Comparison of ENCODE assay signal across 8 mouse cellular contexts in the genomic region with DNA sequence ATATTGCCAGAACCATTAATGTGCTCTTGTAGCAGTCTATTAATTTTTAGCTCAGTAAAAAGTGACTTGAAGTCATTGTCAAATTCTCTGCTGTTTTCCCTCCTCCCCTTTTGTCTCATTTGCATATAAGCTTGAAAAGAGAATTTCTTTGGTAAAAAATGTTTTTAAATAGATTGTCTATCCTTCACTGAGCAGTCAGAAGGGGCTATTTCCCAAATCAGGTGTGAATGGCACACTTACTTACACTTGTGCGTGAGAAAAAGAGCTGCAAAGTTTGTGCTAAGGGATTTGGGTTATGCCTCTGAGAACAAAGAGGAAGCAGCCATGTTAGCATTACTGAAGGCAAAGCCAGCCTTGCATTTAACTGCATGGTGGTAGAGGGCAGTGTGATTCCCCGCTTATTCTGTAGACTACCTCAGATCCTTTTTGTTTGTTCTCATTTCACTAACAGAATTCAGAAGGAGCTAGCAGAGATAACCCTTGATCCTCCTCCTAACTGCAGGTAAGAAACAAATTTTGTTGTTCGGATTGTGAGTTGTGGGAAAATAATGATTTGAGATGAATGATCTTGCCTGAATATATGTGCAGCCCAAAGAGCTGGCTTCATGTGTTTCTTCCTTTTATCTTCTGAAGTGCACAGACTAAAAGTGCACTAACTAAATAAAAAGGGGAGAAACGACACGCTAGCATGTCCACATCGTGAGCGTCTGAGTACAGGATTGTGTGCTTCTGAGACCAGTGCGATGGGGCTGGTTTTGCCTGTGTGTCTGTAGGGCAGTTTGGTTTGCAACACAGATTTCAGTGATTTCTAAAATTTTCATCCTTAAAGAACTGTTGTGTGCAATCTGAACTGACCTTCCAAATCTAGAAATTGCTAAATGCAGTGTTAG. TPM values are rescaled to one million over a fixed set of nuclear protein-coding genes. Genes with fewer than 3 reads are reported as not detected.
A peak's percentile ranks its signal among the peaks of the same experiment; 100 is the strongest.
DNase-seq lines count a peak whose midpoint lies in the region; ATAC-seq and TF ChIP-seq lines count a peak whose summit lies in the region.

No protein-coding gene starts in this region.

- H3K4me3 ChIP-seq in kidney, embryonic 15.5 days (replicated peaks) = peak overlapping the region; percentile 74
- H3K4me3 ChIP-seq in forebrain, postnatal 0 days (ENCODE audit: low read depth, low read length) = peak overlapping the region; percentile 88
- H3K4me3 ChIP-seq in intestine, postnatal 0 days (ENCODE audit: low read depth, low read length) = peak overlapping the region; percentile 18; the same call in 1 of the 2 replicates

- DNase-seq in kidney, adult 18-20 months = no peak
- peak; percentile 85 for DNase-seq in brain, adult 2 months (ENCODE audit: low read depth, low spot score)
- peak; percentile 80 for DNase-seq in forebrain, postnatal 0 days
- peak; percentile 36 for DNase-seq in lung, postnatal 36 days
- DNase-seq in splenic B cell, adult 2 months (ENCODE audit: low read depth, low spot score) = peak; percentile 72
- no peak for DNase-seq in urinary bladder, postnatal 10 days (ENCODE audit: low spot score)

- peaks cover 7% of the 10 kb centered on the region; the same call in 1 of the 2 replicates for H3K36me3 ChIP-seq in kidney, embryonic 15.5 days
- no peaks in the 10 kb centered on the region for H3K36me3 ChIP-seq in forebrain, postnatal 0 days (ENCODE audit: insufficient read depth)
- H3K36me3 ChIP-seq in intestine, postnatal 0 days (ENCODE audit: control insufficient read depth, insufficient read depth) = no peaks in the 10 kb centered on the region
- no peaks in the 10 kb centered on the region for H3K36me3 ChIP-seq in splenic B cell, adult 2 months (ENCODE audit: control insufficient read depth, insufficient read depth, low read length, poor library complexity, severe bottlenecking)

- no peaks in the 10 kb centered on the region for H3K27me3 ChIP-seq in kidney, embryonic 15.5 days
- no peaks in the 10 kb centered on the region for H3K27me3 ChIP-seq in forebrain, postnatal 0 days (ENCODE audit: insufficient read depth, low read length)
- no peaks in the 10 kb centered on the region for H3K27me3 ChIP-seq in intestine, postnatal 0 days (replicated peaks; ENCODE audit: control insufficient read depth, insufficient read depth, low read length)
- no peaks in the 10 kb centered on the region for H3K27me3 ChIP-seq in splenic B cell, adult 2 months (ENCODE audit: control insufficient read depth, insufficient read depth, low read length, poor library complexity, severe bottlenecking)

- TF ChIP-seq CTCF in forebrain, postnatal 0 days (IDR thresholded peaks at IDR 0.05; ENCODE audit: low read depth) = peak; percentile 65
- peak; percentile 51 for TF ChIP-seq CTCF in intestine, postnatal 0 days (IDR thresholded peaks at IDR 0.05; ENCODE audit: low read depth)

- peak overlapping the region; percentile 72 for H3K27ac ChIP-seq in kidney, embryonic 15.5 days
- peak overlapping the region; percentile 77 for H3K27ac ChIP-seq in forebrain, postnatal 0 days (ENCODE audit: low read depth, low read length)
- H3K27ac ChIP-seq in intestine, postnatal 0 days (ENCODE audit: low read depth, low read length) = no peak overlapping the region

- peak overlapping the region; percentile 43 for H3K9ac ChIP-seq in kidney, embryonic 15.5 days
- H3K9ac ChIP-seq in forebrain, postnatal 0 days = peak overlapping the region; percentile 97
- peak overlapping the region; percentile 32; the same call in 1 of the 2 replicates for H3K9ac ChIP-seq in intestine, postnatal 0 days (ENCODE audit: low read depth, low read length)

- H3K9me3 ChIP-seq in kidney, embryonic 15.5 days (replicated peaks) = no peaks in the 10 kb centered on the region
- no peaks in the 10 kb centered on the region for H3K9me3 ChIP-seq in forebrain, postnatal 0 days (ENCODE audit: low read length)
- H3K9me3 ChIP-seq in intestine, postnatal 0 days (ENCODE audit: control insufficient read depth) = no peaks in the 10 kb centered on the region

- WGBS in kidney, embryonic 15.5 days = 27% methylated on average over 8 of the region's 8 CpGs
- 8% methylated on average over 8 of the region's 8 CpGs for WGBS in forebrain, postnatal 0 days
- WGBS in intestine, postnatal 0 days = 30% methylated on average over 8 of the region's 8 CpGs

- ATAC-seq in kidney, embryonic 15.5 days (replicated peaks; ENCODE audit: low FRiP score) = no peak
- ATAC-seq in forebrain, postnatal 0 days = peak; percentile 21; the same call in 1 of the 2 replicates
- ATAC-seq in intestine, postnatal 0 days = no peak

- peak overlapping the region; percentile 74 for H3K4me2 ChIP-seq in kidney, embryonic 15.5 days
- H3K4me2 ChIP-seq in forebrain, postnatal 0 days (ENCODE audit: low read depth) = peak overlapping the region; percentile 79
- peak overlapping the region; percentile 79 for H3K4me2 ChIP-seq in intestine, postnatal 0 days (replicated peaks; ENCODE audit: low read depth)

- peaks cover 40% of the 10 kb centered on the region for H3K4me1 ChIP-seq in kidney, embryonic 15.5 days
- peaks cover 28% of the 10 kb centered on the region for H3K4me1 ChIP-seq in forebrain, postnatal 0 days (ENCODE audit: insufficient read depth)
- H3K4me1 ChIP-seq in intestine, postnatal 0 days (replicated peaks; ENCODE audit: control insufficient read depth, insufficient read depth, low read length) = peaks cover 3% of the 10 kb centered on the region; the same call in 1 of the 2 replicates

RNA-seq across cellular contexts. Expression of a gene that starts 4.3 kb away (rescaled TPM):
- polyA plus RNA-seq in kidney, embryonic 15.5 days (2015; fragmentation: Nextera tagmentation; extraction: Ambion mirVana) = 157 and 158 TPM in 2 replicates
- total RNA-seq in forebrain, postnatal 0 days (2014; rRNA removed) = 226 and 237 TPM in 2 replicates
- 248 and 251 TPM in 2 replicates for polyA plus RNA-seq in forebrain, postnatal 0 days (2015; fragmentation: Nextera tagmentation; extraction: Ambion mirVana)
- 60.4 and 63.6 TPM in 2 replicates for polyA plus RNA-seq in intestine, postnatal 0 days (2015; fragmentation: Nextera tagmentation; extraction: Ambion mirVana)

Comparison
In these comparisons a context has a peak if more than half of its experiments do, and no peak if none do; other contexts are left out.
1. H3K4me3 ChIP-seq: peak in every context shown above with its lines; median percentile 88 in forebrain, postnatal 0 days; 74 in kidney, embryonic 15.5 days; 18 in intestine, postnatal 0 days.
2. H3K9ac ChIP-seq: peak in every context shown above with its lines; median percentile 97 in forebrain, postnatal 0 days; 43 in kidney, embryonic 15.5 days; 32 in intestine, postnatal 0 days.
3. DNase-seq: peak in brain, adult 2 months (single experiment), forebrain, postnatal 0 days (single experiment), lung, postnatal 36 days (single experiment) and splenic B cell, adult 2 months (single experiment); none in kidney, adult 18-20 months (single experiment) and urinary bladder, postnatal 10 days (single experiment).
4. Peak in every context shown above with its lines, with median percentiles within 50 percentile points of each other: H3K4me2 ChIP-seq.